Mouse (Mus musculus) hindbrain, embryonic 12.5 days (tissue): Measurements from ENCODE around the gene Catsperd. TPM values are rescaled to one million over a fixed set of nuclear protein-coding genes. Genes with fewer than 3 reads are reported as not detected.
"Not testable (repeated sequence)": the region's sequence is repeated elsewhere in the genome, so short reads cannot be mapped to it uniquely, and the experiment has no call there.

Experiments used
- ATAC-seq: fragments of 200-750 bp; cut with Nextera tagmentation; 2 replicates; pipeline ENCODE4 v1.8.0; 2017; ENCODE audit warnings: moderate TSS enrichment; ENCODE audit not compliant: low FRiP score
- H3K27ac ChIP-seq: fragments of 300-500 bp; sonication (generic); 2 replicates; pipeline ENCODE4 v1.5.1; 2016; ENCODE audit warnings: mild to moderate bottlenecking
- H3K27me3 ChIP-seq: fragments of 300-500 bp; sonication (generic); 2 replicates; pipeline ENCODE4 v1.6.1; 2016; ENCODE audit warnings: mild to moderate bottlenecking
- H3K36me3 ChIP-seq: fragments of 300-500 bp; sonication (generic); 2 replicates; pipeline ENCODE4 v1.6.1; 2016; ENCODE audit warnings: mild to moderate bottlenecking
- H3K4me1 ChIP-seq: fragments of 300-500 bp; sonication (generic); 2 replicates; pipeline ENCODE4 v1.6.1; 2016
- H3K4me2 ChIP-seq: fragments of 300-500 bp; sonication (generic); replicated peaks from 2 replicates; pipeline ENCODE4 v1.6.1; 2016; ENCODE audit warnings: mild to moderate bottlenecking
- H3K4me3 ChIP-seq: fragments of 300-500 bp; sonication (generic); 2 replicates; pipeline ENCODE4 v1.5.1; 2016; ENCODE audit warnings: mild to moderate bottlenecking
- H3K9ac ChIP-seq: fragments of 300-500 bp; sonication (generic); 2 replicates; pipeline ENCODE4 v1.6.1; 2016; ENCODE audit warnings: mild to moderate bottlenecking, moderate library complexity
- H3K9me3 ChIP-seq: fragments of 300-500 bp; sonication (generic); replicated peaks from 2 replicates; pipeline ENCODE4 v1.6.1; 2016; ENCODE audit warnings: mild to moderate bottlenecking
- WGBS: fragments of 180-500 bp; shearing (Covaris S2); methylation state at CpG from one replicate; pipeline ENCODE4 v1.1.7; 2016; 5-methylcytosine and 5-hydroxymethylcytosine counted together
- polyA plus RNA-seq: library from polyadenylated mRNA; unstranded; fragments of >200 nt; fragmentation: Nextera tagmentation; extraction: Ambion mirVana; gene quantifications from 2 replicates; pipeline ENCODE4 v1.2.1, GENCODE M21; 2016

Gene Catsperd
- polyA plus RNA-seq, 1 experiment from 2014 or later = 0.74 TPM

DNA sequence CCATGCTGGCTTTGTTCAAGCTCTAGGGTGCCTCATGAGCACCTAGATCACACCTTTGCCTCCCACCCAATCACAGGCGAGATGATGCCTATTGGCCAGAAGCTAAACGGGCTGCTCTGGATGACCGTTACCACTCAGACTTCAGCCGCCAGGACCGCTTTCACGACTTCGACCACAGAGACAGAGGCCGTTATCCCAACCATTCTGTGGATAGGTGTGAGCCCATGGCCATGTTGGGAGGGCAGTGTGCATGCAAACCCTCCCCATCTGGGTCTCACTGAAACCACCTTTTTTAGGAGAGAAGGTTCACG lies 23.9 kb upstream of the Catsperd start:
- 93% methylated on average over 9 of the region's 9 CpGs for WGBS
- peaks cover 15% of the 10 kb centered on the region for H3K4me1 ChIP-seq
- H3K9me3 ChIP-seq = no peaks in the 10 kb centered on the region
- H3K36me3 ChIP-seq = peaks cover 85% of the 10 kb centered on the region
- no peak overlapping the region for H3K9ac ChIP-seq
- no peak for ATAC-seq
- no peak overlapping the region for H3K27ac ChIP-seq
- no peak overlapping the region for H3K4me3 ChIP-seq
- H3K4me2 ChIP-seq = no peak overlapping the region
- H3K27me3 ChIP-seq = no peaks in the 10 kb centered on the region

DNA sequence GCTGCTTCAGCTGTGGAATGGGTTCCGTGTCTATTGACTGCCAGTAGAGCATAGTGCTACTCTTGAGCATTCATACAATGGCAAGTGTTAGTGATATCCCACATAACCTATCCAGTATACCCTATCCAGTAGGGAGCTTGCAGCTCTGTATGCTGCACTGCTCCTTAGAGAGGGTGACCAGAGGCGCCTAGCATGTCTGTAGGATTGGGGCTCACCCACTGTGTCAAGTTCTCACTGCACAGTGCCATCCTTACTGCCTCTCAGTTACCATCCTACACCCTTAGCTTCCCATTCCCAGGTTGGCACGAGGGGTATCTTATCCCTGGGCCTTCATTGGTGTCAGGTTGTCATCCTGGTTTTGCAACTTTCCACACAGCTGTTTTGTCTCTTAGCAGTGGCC lies 23.5 kb upstream of the Catsperd start:
- H3K4me1 ChIP-seq = peaks cover 17% of the 10 kb centered on the region
- WGBS = 90% methylated on average over 3 of the region's 3 CpGs
- no peak overlapping the region for H3K4me2 ChIP-seq
- no peak overlapping the region for H3K27ac ChIP-seq
- no peak for ATAC-seq
- H3K27me3 ChIP-seq = no peaks in the 10 kb centered on the region
- peaks cover 82% of the 10 kb centered on the region for H3K36me3 ChIP-seq
- no peak overlapping the region for H3K9ac ChIP-seq
- H3K9me3 ChIP-seq = no peaks in the 10 kb centered on the region
- no peak overlapping the region for H3K4me3 ChIP-seq

DNA sequence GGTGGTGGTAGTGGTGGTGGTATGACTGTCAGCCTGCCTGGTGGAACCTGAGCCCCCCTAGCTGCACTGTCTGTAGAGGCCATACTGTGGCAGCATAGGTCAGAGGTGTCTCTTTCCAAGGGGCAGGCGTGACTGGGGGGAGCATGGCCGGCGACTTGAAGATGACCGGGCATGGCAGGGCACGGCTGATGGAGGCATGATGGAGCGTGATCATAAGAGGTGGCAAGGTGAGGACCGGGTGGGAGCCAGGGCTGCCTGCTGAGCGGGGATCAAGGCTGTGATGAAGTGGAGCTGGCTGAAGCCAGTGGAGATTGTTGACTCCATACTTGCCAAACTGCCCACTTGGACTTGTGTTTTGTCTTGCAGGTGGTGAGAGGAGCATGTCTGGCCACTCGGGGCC lies 22.5 kb upstream of the Catsperd start:
- Histone ChIP-seq H3K9me3 (no peaks in the 10 kb centered on the region), H3K4me2 (no peak overlapping the region), H3K4me1 (peaks cover 21% of the 10 kb centered on the region), H3K27ac (no peak overlapping the region), H3K4me3 (no peak overlapping the region), H3K36me3 (peaks cover 72% of the 10 kb centered on the region), H3K9ac (no peak overlapping the region), H3K27me3 (no peaks in the 10 kb centered on the region)
- WGBS = 94% methylated on average over 9 of the region's 9 CpGs
- ATAC-seq = no peak

DNA sequence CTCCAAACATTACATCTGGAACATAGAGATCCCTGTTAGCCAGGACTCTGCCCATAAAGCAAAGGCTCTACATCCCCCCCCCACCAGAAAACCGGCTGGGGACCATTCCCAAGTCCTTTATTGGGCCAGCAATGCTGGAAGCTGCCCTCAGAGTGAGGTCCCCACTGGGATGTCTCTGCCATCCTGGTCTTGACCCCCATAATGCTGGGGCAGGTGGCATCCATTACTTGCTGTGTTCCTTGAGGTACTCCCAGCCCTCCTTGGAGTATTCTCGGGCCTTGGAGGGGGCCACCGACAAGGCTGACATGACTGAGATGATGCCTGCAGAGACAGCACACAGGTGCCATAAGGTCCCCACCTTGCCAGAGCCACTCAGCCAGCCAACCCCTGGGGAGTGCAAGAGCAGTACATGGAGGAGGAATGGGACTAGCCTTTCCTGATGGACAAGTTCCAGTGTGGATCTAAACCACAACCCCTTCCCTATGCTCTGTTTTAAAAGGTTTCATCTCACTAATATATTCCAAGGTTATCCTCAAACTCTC lies 20.4 kb upstream of the Catsperd start:
- peaks cover 30% of the 10 kb centered on the region for H3K4me1 ChIP-seq
- no peak overlapping the region for H3K9ac ChIP-seq
- no peak overlapping the region for H3K27ac ChIP-seq
- WGBS = 74% methylated on average over 3 of the region's 3 CpGs
- H3K36me3 ChIP-seq = peaks cover 50% of the 10 kb centered on the region
- ATAC-seq = no peak
- H3K9me3 ChIP-seq = no peaks in the 10 kb centered on the region
- no peak overlapping the region for H3K4me3 ChIP-seq
- no peak overlapping the region for H3K4me2 ChIP-seq
- H3K27me3 ChIP-seq = no peaks in the 10 kb centered on the region

DNA sequence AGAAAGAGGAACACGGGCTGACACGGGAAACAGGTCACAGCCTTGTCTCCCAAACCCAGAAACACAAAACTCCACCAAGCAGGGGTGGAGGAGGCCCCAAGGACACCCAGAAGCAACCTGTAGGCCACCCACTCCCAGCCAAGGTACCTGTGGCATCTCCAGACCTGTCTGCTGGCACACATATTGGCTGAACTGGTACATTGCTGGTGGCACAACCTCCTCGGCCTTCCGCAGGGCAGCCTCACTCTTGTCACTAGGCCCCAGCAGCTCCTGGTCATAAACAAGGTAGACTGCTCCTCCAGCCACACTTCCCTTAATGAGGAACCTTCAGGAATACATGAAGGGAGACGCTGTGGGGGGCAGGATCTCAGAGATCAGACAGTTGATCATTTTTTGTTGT lies 19.2 kb upstream of the Catsperd start:
- H3K9ac ChIP-seq = peak overlapping the region; percentile 76
- H3K4me2 ChIP-seq = peak overlapping the region; percentile 75
- peak overlapping the region; percentile 76; the same call in 1 of the 2 replicates for H3K27ac ChIP-seq
- peak overlapping the region; percentile 65 for H3K4me3 ChIP-seq
- ATAC-seq = no peak
- peaks cover 39% of the 10 kb centered on the region for H3K36me3 ChIP-seq
- peaks cover 30% of the 10 kb centered on the region for H3K4me1 ChIP-seq
- WGBS = 70% methylated on average over 5 of the region's 5 CpGs
- H3K9me3 ChIP-seq = no peaks in the 10 kb centered on the region
- no peaks in the 10 kb centered on the region for H3K27me3 ChIP-seq

DNA sequence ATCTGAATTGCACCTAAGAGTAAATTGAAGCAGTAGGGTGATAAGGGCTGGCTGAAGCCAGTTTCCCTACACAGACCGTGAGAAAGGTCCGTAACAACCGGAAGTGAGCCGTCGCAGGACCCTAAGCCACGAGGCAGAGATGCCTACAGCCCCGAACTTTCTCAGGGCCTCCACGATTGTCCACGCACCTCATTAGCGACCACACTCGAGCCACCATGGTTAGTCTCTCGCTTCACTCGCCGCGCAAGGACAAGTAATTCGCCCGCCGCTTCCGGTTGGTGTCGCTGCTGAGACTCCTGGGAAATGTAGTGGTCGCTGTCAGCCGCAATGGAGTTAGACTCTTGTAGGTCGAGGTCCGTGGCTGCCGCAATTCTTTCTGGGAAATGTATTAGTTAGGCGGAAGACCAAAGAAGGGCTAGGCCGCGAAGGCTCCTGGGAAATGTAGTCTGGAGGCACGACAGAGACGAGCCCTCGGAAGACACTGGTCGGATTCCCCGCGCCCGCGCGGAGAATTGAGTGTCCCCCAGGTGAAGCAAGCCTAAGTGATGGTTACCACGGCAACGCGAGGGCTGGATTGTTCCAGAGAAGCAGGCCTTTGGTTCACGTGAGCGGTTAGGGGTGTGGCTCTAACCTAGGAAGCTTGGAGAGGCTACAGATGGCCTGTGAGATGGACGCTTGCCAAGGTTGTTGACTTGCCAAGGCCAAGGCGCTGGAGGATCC lies 18.3 kb upstream of the Catsperd start, which contains the start of gene 2410015M20Rik:
Gene 2410015M20Rik, minus strand, starts transcription at position 320 of the 720 bp plus-strand sequence.
- H3K9me3 ChIP-seq = no peaks in the 10 kb centered on the region
- H3K4me1 ChIP-seq = peaks cover 36% of the 10 kb centered on the region
- peak; percentile 91 for ATAC-seq
- H3K9ac ChIP-seq = peak within 1 kb of the TSS; percentile 76
- H3K27me3 ChIP-seq = no peaks in the 10 kb centered on the region
- WGBS = under 1% methylated on average over 44 of the region's 44 CpGs
- H3K4me2 ChIP-seq = peak within 1 kb of the TSS; percentile 75
- H3K4me3 ChIP-seq = peak within 1 kb of the TSS; percentile 65
- H3K27ac ChIP-seq = peak within 1 kb of the TSS; percentile 76
- peaks cover 33% of the 10 kb centered on the region for H3K36me3 ChIP-seq

DNA sequence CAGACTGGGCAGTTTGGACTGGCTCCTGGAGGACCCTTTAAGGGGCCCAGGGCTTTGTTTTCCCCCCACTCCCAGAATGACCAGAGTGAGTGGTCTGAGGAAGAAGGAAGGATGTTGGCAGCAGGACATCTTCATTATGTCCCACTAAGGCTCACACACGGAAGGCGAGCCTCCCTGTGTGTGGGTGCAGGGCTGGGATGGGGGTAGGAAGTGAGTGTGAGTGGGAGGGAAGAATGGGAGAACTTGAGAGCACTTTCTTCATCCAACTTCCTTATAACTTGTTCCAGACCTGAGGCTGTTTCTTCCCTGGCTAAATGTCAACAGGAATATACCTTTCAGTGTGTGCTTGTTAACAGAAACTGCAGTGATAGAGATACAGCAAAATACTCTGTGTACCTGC lies 16.6 kb upstream of the Catsperd start:
- H3K27me3 ChIP-seq = no peaks in the 10 kb centered on the region
- WGBS = 72% methylated on average over 2 of the region's 2 CpGs
- ATAC-seq = no peak
- H3K9me3 ChIP-seq = no peaks in the 10 kb centered on the region
- H3K4me3 ChIP-seq = no peak overlapping the region
- peaks cover 45% of the 10 kb centered on the region for H3K4me1 ChIP-seq
- H3K4me2 ChIP-seq = no peak overlapping the region
- H3K27ac ChIP-seq = no peak overlapping the region
- H3K9ac ChIP-seq = no peak overlapping the region
- H3K36me3 ChIP-seq = peaks cover 33% of the 10 kb centered on the region

DNA sequence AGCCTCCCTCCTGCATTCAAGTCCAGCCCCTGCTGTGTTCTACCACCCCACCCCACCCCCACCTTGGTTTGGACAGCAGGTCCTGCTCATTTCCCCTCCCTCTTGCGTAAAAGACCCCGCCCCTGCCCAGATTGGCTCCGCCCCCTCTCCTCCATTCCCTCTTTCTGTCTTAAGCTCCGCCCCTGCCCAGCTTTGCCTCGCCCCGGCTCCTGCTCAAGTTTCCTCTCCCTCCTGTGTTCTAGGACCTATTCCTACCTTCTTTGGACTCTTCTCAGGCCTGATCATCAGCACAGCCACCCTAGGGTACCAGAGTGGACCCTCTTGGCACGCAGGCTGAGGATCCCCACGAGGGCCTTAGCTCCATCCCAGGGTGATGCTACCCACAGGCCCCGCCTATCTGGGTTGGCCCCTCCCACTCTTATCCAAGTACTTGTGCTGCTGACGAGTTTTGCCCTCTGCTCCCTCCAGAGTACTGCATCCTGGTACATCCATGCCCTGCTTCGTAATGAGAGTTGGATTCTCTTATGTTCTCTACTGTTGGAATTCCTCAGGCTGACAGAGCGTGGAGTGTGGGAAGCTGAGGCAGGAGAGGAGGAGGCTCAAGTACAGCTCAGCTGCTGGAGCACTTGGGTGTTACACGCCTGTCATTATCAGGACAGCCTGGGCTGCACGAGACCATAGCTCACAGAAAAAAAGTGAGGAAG lies 15.9 kb upstream of the Catsperd start:
- no peak for ATAC-seq
- Histone ChIP-seq H3K27ac (no peak overlapping the region), H3K4me3 (no peak overlapping the region), H3K4me2 (no peak overlapping the region), H3K36me3 (peaks cover 33% of the 10 kb centered on the region), H3K9ac (no peak overlapping the region), H3K9me3 (no peaks in the 10 kb centered on the region), H3K4me1 (peaks cover 47% of the 10 kb centered on the region), H3K27me3 (no peaks in the 10 kb centered on the region)
- 14% methylated on average over 14 of the region's 14 CpGs for WGBS

DNA sequence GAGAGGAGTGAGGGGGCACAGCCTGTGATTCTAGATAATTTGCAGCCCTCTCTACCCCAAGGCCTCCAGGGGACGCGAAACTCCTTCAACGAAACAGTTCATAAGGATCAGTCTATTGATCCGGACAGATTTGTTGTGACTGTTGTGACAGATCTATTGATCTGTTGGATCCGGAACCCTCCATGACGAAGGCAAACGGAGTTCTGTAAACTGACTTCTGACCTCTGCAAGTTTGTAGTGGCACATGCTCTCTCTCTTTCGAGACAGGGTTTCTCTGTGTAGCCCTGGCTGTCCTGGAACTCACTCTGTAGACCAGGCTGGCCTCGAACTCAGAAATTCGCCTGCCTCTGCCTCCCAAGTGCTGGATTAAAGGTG lies 15.4 kb upstream of the Catsperd start:
- 75% methylated on average over 10 of the region's 10 CpGs for WGBS
- not testable (repeated sequence) for H3K9me3 ChIP-seq, H3K27ac ChIP-seq, ATAC-seq, H3K9ac ChIP-seq, H3K4me2 ChIP-seq, H3K27me3 ChIP-seq, H3K4me3 ChIP-seq
- Histone ChIP-seq H3K36me3 (peaks cover 34% of the 10 kb centered on the region), H3K4me1 (peaks cover 46% of the 10 kb centered on the region)

DNA sequence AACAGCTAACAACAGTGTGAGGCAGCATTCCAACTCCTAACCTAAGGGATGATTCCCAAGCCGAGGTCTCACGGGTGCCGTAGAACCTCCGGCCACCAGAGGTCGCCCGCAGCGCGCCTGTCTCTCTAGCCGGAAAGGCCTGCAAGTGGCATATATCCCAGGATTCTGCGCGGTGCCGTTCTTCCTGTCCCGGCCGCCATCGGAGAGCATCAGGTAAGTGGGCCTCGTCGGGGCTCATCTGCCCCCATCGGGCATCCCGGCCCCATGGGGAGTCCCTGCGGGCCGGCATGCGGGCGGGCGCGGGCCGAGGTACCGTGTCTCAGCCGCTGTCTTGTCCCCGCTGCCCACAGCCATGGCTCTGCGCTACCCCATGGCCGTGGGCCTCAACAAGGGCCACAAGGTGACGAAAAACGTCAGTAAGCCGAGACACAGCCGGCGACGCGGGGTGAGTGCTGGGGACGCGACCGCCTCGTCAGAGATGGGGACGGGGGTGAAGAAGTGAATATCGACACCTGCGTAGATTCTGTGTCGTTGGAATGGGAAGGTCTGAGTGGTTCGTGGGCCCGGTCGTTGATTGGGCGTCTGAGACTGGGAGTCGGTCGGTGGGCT lies 14.6 kb upstream of the Catsperd start, which contains the start of gene Rpl36:
Gene Rpl36, plus strand, starts transcription at position 181 of the 609 bp plus-strand sequence.
- WGBS = under 1% methylated on average over 52 of the region's 52 CpGs
- Histone ChIP-seq H3K9ac (peak within 1 kb of the TSS; percentile 90), H3K4me2 (peak within 1 kb of the TSS; percentile 84), H3K9me3 (no peaks in the 10 kb centered on the region), H3K4me3 (peak within 1 kb of the TSS; percentile 71), H3K4me1 (peaks cover 38% of the 10 kb centered on the region), H3K27ac (peak within 1 kb of the TSS; percentile 91), H3K27me3 (no peaks in the 10 kb centered on the region), H3K36me3 (peaks cover 40% of the 10 kb centered on the region)
- ATAC-seq = peak; percentile 51

DNA sequence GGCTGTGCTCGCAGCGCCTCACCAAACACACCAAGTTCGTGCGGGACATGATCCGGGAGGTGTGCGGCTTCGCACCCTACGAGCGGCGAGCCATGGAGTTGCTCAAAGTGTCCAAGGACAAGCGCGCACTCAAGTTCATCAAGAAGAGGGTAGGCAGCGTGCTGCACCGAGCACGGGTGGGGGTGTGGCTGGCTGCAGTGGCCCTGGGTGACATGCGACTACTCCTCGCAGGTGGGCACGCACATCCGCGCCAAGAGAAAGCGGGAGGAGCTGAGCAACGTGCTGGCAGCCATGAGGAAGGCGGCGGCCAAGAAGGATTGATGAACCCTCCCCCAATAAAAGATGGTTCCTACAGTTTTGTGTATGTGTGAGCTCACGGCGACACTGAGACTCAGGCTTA lies 14.1 kb upstream of the Catsperd start:
- Histone ChIP-seq H3K9ac (peak overlapping the region; percentile 90), H3K36me3 (peaks cover 46% of the 10 kb centered on the region), H3K4me1 (peaks cover 33% of the 10 kb centered on the region), H3K4me2 (peak overlapping the region; percentile 84), H3K27ac (peak overlapping the region; percentile 91), H3K4me3 (peak overlapping the region; percentile 71)
- not testable (repeated sequence) for ATAC-seq, H3K27me3 ChIP-seq, H3K9me3 ChIP-seq
- under 1% methylated on average over 26 of the region's 26 CpGs for WGBS

DNA sequence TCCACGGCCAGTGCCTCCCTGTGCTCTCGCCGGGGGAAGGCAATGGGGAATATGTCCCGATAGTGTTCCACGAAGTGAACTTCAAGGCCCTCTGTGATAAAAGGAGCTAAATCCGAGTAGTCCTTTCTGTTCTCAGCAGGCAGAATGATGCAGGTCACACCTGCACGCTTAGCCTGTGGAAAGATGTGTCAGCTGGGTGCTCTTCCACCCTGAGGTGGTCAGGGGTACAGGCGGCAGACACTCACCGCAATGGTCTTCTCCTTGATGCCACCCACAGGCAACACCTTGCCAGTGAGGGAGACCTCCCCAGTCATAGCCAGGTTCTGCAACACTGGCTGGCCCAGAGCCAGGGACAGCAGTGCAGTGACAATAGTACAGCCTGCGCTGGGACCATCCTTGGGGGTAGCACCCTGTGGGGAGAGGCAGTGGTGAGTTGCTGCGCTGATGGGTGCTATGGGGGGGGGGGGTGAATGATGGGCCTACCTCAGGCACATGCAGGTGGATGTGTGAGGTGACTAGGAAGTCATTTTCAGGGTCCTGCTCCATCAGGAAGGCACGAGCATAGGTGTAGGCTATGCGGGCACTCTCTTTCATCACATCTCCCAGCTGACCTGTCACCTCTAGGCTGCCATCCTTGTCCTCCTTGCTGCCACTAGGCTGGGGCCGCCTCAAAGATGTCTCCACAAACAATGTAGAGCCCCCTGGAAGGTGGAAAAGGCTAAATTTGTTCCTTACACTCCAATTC lies 13.4 kb upstream of the Catsperd start:
- H3K36me3 ChIP-seq = peaks cover 52% of the 10 kb centered on the region

More for the DNA sequence above, 13.4 kb upstream of the Catsperd start:
- Histone ChIP-seq H3K27me3 (no peaks in the 10 kb centered on the region), H3K4me2 (peak overlapping the region; percentile 84), H3K9ac (peak overlapping the region; percentile 90), H3K4me1 (peaks cover 29% of the 10 kb centered on the region), H3K27ac (no peak overlapping the region), H3K9me3 (no peaks in the 10 kb centered on the region), H3K4me3 (peak overlapping the region; percentile 71)
- no peak for ATAC-seq
- WGBS = 31% methylated on average over 14 of the region's 14 CpGs
